Mouse (Mus musculus): Measurements from ENCODE around the gene Ntrk3. TPM values are rescaled to one million over a fixed set of nuclear protein-coding genes. Genes with fewer than 3 reads are reported as not detected.

The Ntrk3 gene
- polyA plus RNA-seq (2021; fragmentation: Nextera tagmentation), result 35.6 and 36.8 TPM in 2 replicates
- long read RNA-seq, experiment 1, full-length matches to known transcripts, result 26 of 105 reads
- long read RNA-seq, experiment 1, partial matches to known transcripts, result 36 of 105 reads
- long read RNA-seq, experiment 1, other reads (novel, unspliced or antisense), result 43 of 105 reads
- long read RNA-seq, experiment 2, full-length matches to known transcripts, result 173 of 354 reads
- long read RNA-seq, experiment 2, partial matches to known transcripts, result 87 of 354 reads
- long read RNA-seq, experiment 2, other reads (novel, unspliced or antisense), result 94 of 354 reads

GRCm38 (mm10) chr7:78737614-78738210, at the start of gene Ntrk3:
Ntrk3 (minus strand) TSS chr7:78738012.

GRCm38 (mm10) chr7:78782639-78783581, 45.1 kb upstream of the Ntrk3 start, which contains the start of the genes Mrps11 and Mrpl46:
Mrps11 (plus strand) TSS chr7:78783119.
Mrpl46 (minus strand) TSS chr7:78783531.

Other genes starting within 250 kb of the Ntrk3 start
- 82.9 and 91.3 TPM in 2 replicates for gene Mrps11, start 45.1 kb upstream of the Ntrk3 start, polyA plus RNA-seq (2021; fragmentation: Nextera tagmentation)
- 71.8 and 72.6 TPM in 2 replicates for gene Mrpl46, start 45.5 kb upstream of the Ntrk3 start, polyA plus RNA-seq (2021; fragmentation: Nextera tagmentation)
- 1.8 and 2.1 TPM in 2 replicates for gene Det1, start 109.3 kb upstream of the Ntrk3 start, polyA plus RNA-seq (2021; fragmentation: Nextera tagmentation)
- gene Aen, start 157.8 kb upstream of the Ntrk3 start, polyA plus RNA-seq (2021; fragmentation: Nextera tagmentation), result 21.5 and 25.5 TPM in 2 replicates
- 0.82 and 1.3 TPM in 2 replicates for gene Isg20, start 175.4 kb upstream of the Ntrk3 start, polyA plus RNA-seq (2021; fragmentation: Nextera tagmentation)

Measured in layer of hippocampus, adult 6 months (tissue).